Mouse (Mus musculus) lung, postnatal 0 days (tissue): ENCODE measurements around the gene D630003M21Rik.

ENCODE experiments used
- CTCF ChIP-seq: IDR thresholded peaks from 2 replicates; pipeline ENCODE4 v1.5.1; 2016; ENCODE audit warnings: antibody characterized with exemption, mild to moderate bottlenecking
- EP300 ChIP-seq: IDR thresholded peaks from 2 replicates; pipeline ENCODE4 v1.6.1; 2016; ENCODE audit warnings: antibody characterized with exemption, mild to moderate bottlenecking, control low read depth

DNA sequence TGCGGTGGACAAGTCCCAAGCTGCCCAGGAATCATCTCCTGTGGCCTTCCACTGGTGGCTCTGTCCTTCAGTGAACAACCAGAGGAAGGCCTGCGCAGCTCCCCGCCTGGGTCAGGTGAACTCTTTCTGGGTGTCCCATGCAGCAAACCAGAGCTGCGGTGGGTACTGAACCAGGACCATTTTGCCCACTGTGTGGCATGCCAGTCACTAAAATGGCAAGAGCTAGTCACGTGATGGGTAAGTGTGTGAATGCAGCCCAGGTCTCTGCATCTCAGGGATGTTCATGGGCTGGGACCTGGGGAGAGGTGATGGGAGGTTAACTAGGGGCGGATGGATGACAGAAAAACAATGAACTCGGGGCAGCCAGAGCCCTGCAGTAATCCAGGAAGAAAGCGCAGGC is 41.0 kb upstream of the D630003M21Rik start:
- TF ChIP-seq EP300 (no peak), CTCF (no peak)
